Mouse (Mus musculus) layer of hippocampus, adult 9-10 months (tissue): ENCODE results near the gene Srsf3.

Experiments used
- DNase-seq: peaks from one replicate; pipeline ENCODE4 v3.0.0; 2022; ENCODE audit warnings: low spot score

The Srsf3 gene

GRCm38 (mm10) chr17:29045741-29046530, 13.5 kb downstream of the Srsf3 start:
- DNase-seq, result no peak

- no peak for DNase-seq
Observed at GRCm38 (mm10) chr17:29046863-29047262, 14.4 kb downstream of the Srsf3 start.

- no peak for DNase-seq
Observed at GRCm38 (mm10) chr17:29047697-29048514, 15.5 kb downstream of the Srsf3 start.

GRCm38 (mm10) chr17:29048748-29049507, 16.5 kb downstream of the Srsf3 start:
- peak; percentile 81 for DNase-seq

- no peak for DNase-seq
Observed at GRCm38 (mm10) chr17:29049508-29049889, 17.1 kb downstream of the Srsf3 start.

- no peak for DNase-seq
Observed at GRCm38 (mm10) chr17:29049923-29050322, 17.5 kb downstream of the Srsf3 start.

- no peak for DNase-seq
Observed at GRCm38 (mm10) chr17:29050791-29051190, 18.4 kb downstream of the Srsf3 start.

GRCm38 (mm10) chr17:29053067-29053466, 20.6 kb downstream of the Srsf3 start:
- no peak for DNase-seq

- DNase-seq, result no peak
Observed at GRCm38 (mm10) chr17:29053841-29054240, 21.4 kb downstream of the Srsf3 start.

- DNase-seq, result no peak
Observed at GRCm38 (mm10) chr17:29054429-29054828, 22.0 kb downstream of the Srsf3 start.

- DNase-seq, result no peak
Observed at GRCm38 (mm10) chr17:29055586-29055985, 23.2 kb downstream of the Srsf3 start.

- no peak for DNase-seq
Observed at GRCm38 (mm10) chr17:29056207-29056606, 23.8 kb downstream of the Srsf3 start.

- no peak for DNase-seq
Observed at GRCm38 (mm10) chr17:29056699-29057151, 24.3 kb downstream of the Srsf3 start.

GRCm38 (mm10) chr17:29057361-29057890, 25.0 kb downstream of the Srsf3 start:
- no peak for DNase-seq

- DNase-seq, result no peak
Observed at GRCm38 (mm10) chr17:29057961-29058360, 25.5 kb downstream of the Srsf3 start.

- DNase-seq, result no peak
Observed at GRCm38 (mm10) chr17:29058487-29058886, 26.1 kb downstream of the Srsf3 start.

- no peak for DNase-seq
Observed at GRCm38 (mm10) chr17:29059581-29059980, 27.2 kb downstream of the Srsf3 start.

GRCm38 (mm10) chr17:29060946-29061345, 28.5 kb downstream of the Srsf3 start:
- DNase-seq, result no peak

GRCm38 (mm10) chr17:29062119-29063035, 29.9 kb downstream of the Srsf3 start:
- no peak for DNase-seq

- DNase-seq, result no peak
Observed at GRCm38 (mm10) chr17:29063121-29063987, 30.9 kb downstream of the Srsf3 start.
